Mouse (Mus musculus): ENCODE results near the gene Pex7. TPM values are rescaled to one million over a fixed set of nuclear protein-coding genes. Genes with fewer than 3 reads are reported as not detected.

Pex7 gene
- polyA plus RNA-seq (2012; ENCODE audit: insufficient read depth, insufficient read length, missing spikeins), result 27.6 TPM in 2 replicates

- Histone ChIP-seq H3K4me3 (ENCODE audit: insufficient read depth, low read length) (peak within 1 kb of the TSS; percentile 98), H3K27ac (ENCODE audit: insufficient read depth, low read depth, low read length) (peak within 1 kb of the TSS; percentile 84), H3K4me1 (ENCODE audit: control insufficient read depth, insufficient read depth, low read length) (peaks cover 5% of the 10 kb centered on the region)
- no peak for TF ChIP-seq POLR2A (IDR thresholded peaks at IDR 0.05; ENCODE audit: borderline replicate concordance, low read depth, low read length)
- TF ChIP-seq CTCF (IDR thresholded peaks at IDR 0.05; ENCODE audit: low read depth, low read length), result peak; percentile 78
Measured at GRCm38 (mm10) chr10:19907246-19907804, at the start of gene Pex7. Gene Pex7, minus strand, starts transcription at chr10:19907689.

- peaks cover 16% of the 10 kb centered on the region for H3K4me1 ChIP-seq (ENCODE audit: control insufficient read depth, insufficient read depth, low read length)
- H3K27ac ChIP-seq (ENCODE audit: insufficient read depth, low read depth, low read length), result no peak overlapping the region
Measured at GRCm38 (mm10) chr10:19956745-19957144, 49.3 kb upstream of the Pex7 start.

GRCm38 (mm10) chr10:19955817-19956216 lies 48.3 kb upstream of the Pex7 start:
- no peak overlapping the region for H3K4me3 ChIP-seq (ENCODE audit: insufficient read depth, low read length)
- peaks cover 16% of the 10 kb centered on the region for H3K4me1 ChIP-seq (ENCODE audit: control insufficient read depth, insufficient read depth, low read length)
- no peak overlapping the region for H3K27ac ChIP-seq (ENCODE audit: insufficient read depth, low read depth, low read length)
- TF ChIP-seq CTCF (IDR thresholded peaks at IDR 0.05; ENCODE audit: low read depth, low read length) (no peak), POLR2A (IDR thresholded peaks at IDR 0.05; ENCODE audit: borderline replicate concordance, low read depth, low read length) (no peak)

More at GRCm38 (mm10) chr10:19956745-19957144, 49.3 kb upstream of the Pex7 start:
- no peak for TF ChIP-seq CTCF (IDR thresholded peaks at IDR 0.05; ENCODE audit: low read depth, low read length)
- TF ChIP-seq POLR2A (IDR thresholded peaks at IDR 0.05; ENCODE audit: borderline replicate concordance, low read depth, low read length), result no peak
- H3K4me3 ChIP-seq (ENCODE audit: insufficient read depth, low read length), result no peak overlapping the region

GRCm38 (mm10) chr10:19954572-19954971 lies 47.1 kb upstream of the Pex7 start:
- Histone ChIP-seq H3K4me3 (ENCODE audit: insufficient read depth, low read length) (no peak overlapping the region), H3K27ac (ENCODE audit: insufficient read depth, low read depth, low read length) (no peak overlapping the region), H3K4me1 (ENCODE audit: control insufficient read depth, insufficient read depth, low read length) (peaks cover 18% of the 10 kb centered on the region)
- no peak for TF ChIP-seq CTCF (IDR thresholded peaks at IDR 0.05; ENCODE audit: low read depth, low read length)
- TF ChIP-seq POLR2A (IDR thresholded peaks at IDR 0.05; ENCODE audit: borderline replicate concordance, low read depth, low read length), result no peak

- Histone ChIP-seq H3K27ac (ENCODE audit: insufficient read depth, low read depth, low read length) (no peak overlapping the region), H3K4me1 (ENCODE audit: control insufficient read depth, insufficient read depth, low read length) (peaks cover 22% of the 10 kb centered on the region), H3K4me3 (ENCODE audit: insufficient read depth, low read length) (no peak overlapping the region)
- no peak for TF ChIP-seq CTCF (IDR thresholded peaks at IDR 0.05; ENCODE audit: low read depth, low read length)
- no peak for TF ChIP-seq POLR2A (IDR thresholded peaks at IDR 0.05; ENCODE audit: borderline replicate concordance, low read depth, low read length)
Measured at GRCm38 (mm10) chr10:19953032-19953761, 45.7 kb upstream of the Pex7 start.

- Histone ChIP-seq H3K4me3 (ENCODE audit: insufficient read depth, low read length) (no peak overlapping the region), H3K27ac (ENCODE audit: insufficient read depth, low read depth, low read length) (no peak overlapping the region), H3K4me1 (ENCODE audit: control insufficient read depth, insufficient read depth, low read length) (peaks cover 11% of the 10 kb centered on the region)
- TF ChIP-seq POLR2A (IDR thresholded peaks at IDR 0.05; ENCODE audit: borderline replicate concordance, low read depth, low read length) (no peak), CTCF (IDR thresholded peaks at IDR 0.05; ENCODE audit: low read depth, low read length) (no peak)
Measured at GRCm38 (mm10) chr10:19949106-19949505, 41.6 kb upstream of the Pex7 start.

- Histone ChIP-seq H3K27ac (ENCODE audit: insufficient read depth, low read depth, low read length) (no peak overlapping the region), H3K4me3 (ENCODE audit: insufficient read depth, low read length) (no peak overlapping the region), H3K4me1 (ENCODE audit: control insufficient read depth, insufficient read depth, low read length) (peaks cover 11% of the 10 kb centered on the region)
- TF ChIP-seq POLR2A (IDR thresholded peaks at IDR 0.05; ENCODE audit: borderline replicate concordance, low read depth, low read length) (no peak), CTCF (IDR thresholded peaks at IDR 0.05; ENCODE audit: low read depth, low read length) (no peak)
Measured at GRCm38 (mm10) chr10:19948381-19948780, 40.9 kb upstream of the Pex7 start.

- Histone ChIP-seq H3K4me3 (ENCODE audit: insufficient read depth, low read length) (no peak overlapping the region), H3K27ac (ENCODE audit: insufficient read depth, low read depth, low read length) (no peak overlapping the region), H3K4me1 (ENCODE audit: control insufficient read depth, insufficient read depth, low read length) (peaks cover 11% of the 10 kb centered on the region)
- TF ChIP-seq CTCF (IDR thresholded peaks at IDR 0.05; ENCODE audit: low read depth, low read length), result no peak
- TF ChIP-seq POLR2A (IDR thresholded peaks at IDR 0.05; ENCODE audit: borderline replicate concordance, low read depth, low read length), result no peak
Measured at GRCm38 (mm10) chr10:19947901-19948300, 40.4 kb upstream of the Pex7 start.

- TF ChIP-seq CTCF (IDR thresholded peaks at IDR 0.05; ENCODE audit: low read depth, low read length), result no peak
- no peak for TF ChIP-seq POLR2A (IDR thresholded peaks at IDR 0.05; ENCODE audit: borderline replicate concordance, low read depth, low read length)
- Histone ChIP-seq H3K4me3 (ENCODE audit: insufficient read depth, low read length) (no peak overlapping the region), H3K27ac (ENCODE audit: insufficient read depth, low read depth, low read length) (no peak overlapping the region), H3K4me1 (ENCODE audit: control insufficient read depth, insufficient read depth, low read length) (peaks cover 14% of the 10 kb centered on the region)
Measured at GRCm38 (mm10) chr10:19947441-19947840, 40.0 kb upstream of the Pex7 start.

GRCm38 (mm10) chr10:19946644-19947043 lies 39.2 kb upstream of the Pex7 start:
- Histone ChIP-seq H3K27ac (ENCODE audit: insufficient read depth, low read depth, low read length) (no peak overlapping the region), H3K4me1 (ENCODE audit: control insufficient read depth, insufficient read depth, low read length) (peaks cover 19% of the 10 kb centered on the region), H3K4me3 (ENCODE audit: insufficient read depth, low read length) (no peak overlapping the region)
- no peak for TF ChIP-seq POLR2A (IDR thresholded peaks at IDR 0.05; ENCODE audit: borderline replicate concordance, low read depth, low read length)
